Mouse (Mus musculus): Measurements from ENCODE around the gene Wnt5b. TPM values are rescaled to one million over a fixed set of nuclear protein-coding genes. Genes with fewer than 3 reads are reported as not detected.

Wnt5b gene
- total and polyA plus RNA-seq, 3 experiments: 0.04 TPM; not detected in 2

DNA sequence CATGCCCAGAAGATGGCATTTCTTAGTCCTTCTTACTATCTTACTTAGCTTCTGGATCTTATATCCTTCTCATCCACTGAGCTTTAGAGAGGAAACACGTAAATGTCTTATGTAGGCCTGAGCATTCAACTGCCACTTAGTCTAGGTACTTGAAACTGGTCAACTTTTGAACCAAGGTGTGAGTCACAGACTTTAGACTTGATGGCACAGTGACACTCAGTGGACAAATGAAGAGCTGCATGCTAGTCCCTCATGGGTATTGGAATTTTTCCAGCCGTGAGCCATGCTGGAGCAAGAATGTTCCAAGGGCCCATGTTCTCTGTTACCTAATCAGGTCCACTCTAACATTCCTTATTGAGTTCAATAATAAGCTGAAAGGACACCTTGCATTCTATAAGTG is 113.6 kb downstream of the Wnt5b start (continued):
- no peak for TF ChIP-seq RCOR1 (IDR thresholded peaks at IDR 0.05; ENCODE audit: low read depth, low read length)
- peak; percentile 88 for TF ChIP-seq SMC3 (IDR thresholded peaks at IDR 0.05; ENCODE audit: low read depth, low read length)
- TF ChIP-seq NELFE (IDR thresholded peaks at IDR 0.05; ENCODE audit: low read depth, low read length): no peak
- peak; percentile 79 for TF ChIP-seq ZC3H11A (IDR thresholded peaks at IDR 0.05; ENCODE audit: low read depth, low read length)
- no peak for TF ChIP-seq E2F4 (IDR thresholded peaks at IDR 0.05; ENCODE audit: borderline replicate concordance, low read depth, low read length)
- no peak for TF ChIP-seq POLR2AphosphoS2 (IDR thresholded peaks at IDR 0.05; ENCODE audit: low read length)
- TF ChIP-seq SIN3A (IDR thresholded peaks at IDR 0.05; ENCODE audit: low read length): no peak

- TF ChIP-seq MAFK (IDR thresholded peaks at IDR 0.05; ENCODE audit: borderline replicate concordance, low read depth, low read length) (no peak), MYB (IDR thresholded peaks at IDR 0.05; ENCODE audit: low read depth, low read length) (no peak), MEF2A (IDR thresholded peaks at IDR 0.05; ENCODE audit: extremely low read depth, insufficient replicate concordance, low read depth, low read length, poor library complexity, severe bottlenecking) (no peak), TCF12 (IDR thresholded peaks at IDR 0.05; ENCODE audit: low read depth, low read length) (no peak), RAD21 (IDR thresholded peaks at IDR 0.05; ENCODE audit: low read depth, low read length) (no peak), CHD1 (IDR thresholded peaks at IDR 0.05; ENCODE audit: low read depth, low read length) (no peak)
- Histone ChIP-seq H3K36me3 (ENCODE audit: control insufficient read depth in 1 of 2, insufficient read depth in 2 of 2, low read length in 2 of 2) (no peaks in the 10 kb centered on the region), H3K27me3 (ENCODE audit: control insufficient read depth in 1 of 2, insufficient read depth in 2 of 2, low read length in 2 of 2) (peaks cover 2 to 4% of the 10 kb centered on the region in 2 experiments; a peak in 2 of 4 replicates), H3K4me1 (ENCODE audit: control insufficient read depth in 1 of 2, insufficient read depth in 2 of 2, low read length in 2 of 2) (no peaks in the 10 kb centered on the region), H3K79me2 (ENCODE audit: control insufficient read depth, insufficient read depth, low read length, poor library complexity) (no peaks in the 10 kb centered on the region), H3K9ac (ENCODE audit: control insufficient read depth, low read depth, low read length, poor library complexity, severe bottlenecking) (no peak overlapping the region), H3K4me3 (ENCODE audit: control insufficient read depth in 1 of 2, insufficient read depth in 1 of 2, low read depth in 2 of 2, low read length in 2 of 2) (no peak overlapping the region), H3K27ac (ENCODE audit: control insufficient read depth, low read depth, low read length) (no peak overlapping the region), H3K9me3 (replicated peaks; ENCODE audit: insufficient read depth, low read length) (no peaks in the 10 kb centered on the region)
- DNase-seq (ENCODE audit: low read depth, low spot score): no peak
Observed at GRCm38 (mm10) chr6:119429311-119429710, 114.8 kb downstream of the Wnt5b start.

DNA sequence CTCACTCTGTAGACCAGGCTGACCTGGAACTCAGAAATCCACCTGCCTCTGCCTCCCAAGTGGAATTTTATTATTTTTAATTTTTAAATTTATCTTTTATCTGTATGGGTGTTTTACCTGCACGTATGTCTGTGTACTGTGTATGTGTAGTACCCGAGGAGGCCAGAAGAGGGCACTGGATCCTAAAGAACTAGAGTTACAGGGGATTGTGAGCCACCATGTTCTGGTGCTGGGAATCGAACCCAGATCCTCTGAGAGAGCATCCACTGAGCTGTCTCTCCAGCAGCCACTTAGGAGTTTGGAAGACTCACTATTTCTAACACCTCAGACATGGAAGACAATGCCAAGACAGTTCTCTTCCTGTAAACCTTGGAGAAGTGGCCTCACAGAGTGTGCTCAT is 115.5 kb downstream of the Wnt5b start:
- Histone ChIP-seq H3K79me2 (ENCODE audit: control insufficient read depth, insufficient read depth, low read length, poor library complexity) (no peaks in the 10 kb centered on the region), H3K9ac (ENCODE audit: control insufficient read depth, low read depth, low read length, poor library complexity, severe bottlenecking) (no peak overlapping the region), H3K4me1 (ENCODE audit: control insufficient read depth in 1 of 2, insufficient read depth in 2 of 2, low read length in 2 of 2) (no peaks in the 10 kb centered on the region), H3K27me3 (ENCODE audit: control insufficient read depth in 1 of 2, insufficient read depth in 2 of 2, low read length in 2 of 2) (peaks cover 4 to 5% of the 10 kb centered on the region in 2 experiments; a peak in 3 of 4 replicates), H3K4me3 (ENCODE audit: control insufficient read depth in 1 of 2, insufficient read depth in 1 of 2, low read depth in 2 of 2, low read length in 2 of 2) (no peak overlapping the region), H3K36me3 (ENCODE audit: control insufficient read depth in 1 of 2, insufficient read depth in 2 of 2, low read length in 2 of 2) (no peaks in the 10 kb centered on the region), H3K9me3 (replicated peaks; ENCODE audit: insufficient read depth, low read length) (no peaks in the 10 kb centered on the region), H3K27ac (ENCODE audit: control insufficient read depth, low read depth, low read length) (no peak overlapping the region)
- no peak for TF ChIP-seq POLR2A (IDR thresholded peaks at IDR 0.05; ENCODE audit: control insufficient read depth in 1 of 2, insufficient read depth in 1 of 2, low read depth in 1 of 2, low read length in 2 of 2, poor library complexity in 1 of 2)
- TF ChIP-seq TCF12 (IDR thresholded peaks at IDR 0.05; ENCODE audit: low read depth, low read length): no peak
- TF ChIP-seq SMC3 (IDR thresholded peaks at IDR 0.05; ENCODE audit: low read depth, low read length): peak; percentile 31
- no peak for TF ChIP-seq ZNF384 (IDR thresholded peaks at IDR 0.05; ENCODE audit: low read depth, low read length)
- peak in 2 of 3 experiments; percentile 36 to 40; a peak in 5 of 6 replicates for TF ChIP-seq CTCF (IDR thresholded peaks at IDR 0.05 in 2 of 3, conservative IDR thresholded peaks at IDR 0.05 in 1 of 3; ENCODE audit: control insufficient read depth in 1 of 3, insufficient read depth in 1 of 3, low read depth in 2 of 3, low read length in 3 of 3, poor library complexity in 1 of 3, severe bottlenecking in 1 of 3)
- TF ChIP-seq ETS1 (IDR thresholded peaks at IDR 0.05; ENCODE audit: low read depth, low read length): no peak
- peak; percentile 44 for DNase-seq (ENCODE audit: low read depth, low spot score)
